Mouse (Mus musculus) erythroblast, embryonic 14.5 days (primary cell): Measurements from ENCODE around the gene Ankrd36.

ENCODE experiments used
- GATA1 ChIP-seq: IDR thresholded peaks from 2 replicates; pipeline ENCODE4 v1.6.1; 2012; ENCODE audit warnings: low read length, inconsistent platforms, mixed read lengths
- TAL1 ChIP-seq: IDR thresholded peaks from 3 replicates; pipeline ENCODE4 v1.6.1; 2012; ENCODE audit warnings: low read length, inconsistent platforms, mixed read lengths

DNA sequence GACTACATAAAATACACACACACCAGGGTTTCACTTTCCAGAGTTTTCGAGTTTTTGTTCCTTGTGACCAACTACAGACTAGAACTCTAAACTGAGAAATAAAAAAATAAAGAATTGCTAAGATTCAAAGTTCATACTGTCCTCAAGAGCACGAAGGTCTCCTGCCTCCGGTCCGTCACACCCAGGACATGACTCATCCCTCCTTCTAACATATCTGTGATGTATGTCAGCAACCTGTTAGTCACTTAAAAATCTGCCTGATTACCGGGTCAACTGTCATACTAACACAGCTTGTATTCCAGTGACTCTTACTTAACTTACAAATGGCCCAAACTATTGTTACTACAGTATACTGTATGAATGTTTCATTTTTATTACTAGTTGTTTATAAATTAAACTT lies 167.7 kb downstream of the Ankrd36 start:
- TF ChIP-seq GATA1, result no peak
- no peak for TF ChIP-seq TAL1
